8 mouse cellular contexts compared by ENCODE assay signal in the genomic region with DNA sequence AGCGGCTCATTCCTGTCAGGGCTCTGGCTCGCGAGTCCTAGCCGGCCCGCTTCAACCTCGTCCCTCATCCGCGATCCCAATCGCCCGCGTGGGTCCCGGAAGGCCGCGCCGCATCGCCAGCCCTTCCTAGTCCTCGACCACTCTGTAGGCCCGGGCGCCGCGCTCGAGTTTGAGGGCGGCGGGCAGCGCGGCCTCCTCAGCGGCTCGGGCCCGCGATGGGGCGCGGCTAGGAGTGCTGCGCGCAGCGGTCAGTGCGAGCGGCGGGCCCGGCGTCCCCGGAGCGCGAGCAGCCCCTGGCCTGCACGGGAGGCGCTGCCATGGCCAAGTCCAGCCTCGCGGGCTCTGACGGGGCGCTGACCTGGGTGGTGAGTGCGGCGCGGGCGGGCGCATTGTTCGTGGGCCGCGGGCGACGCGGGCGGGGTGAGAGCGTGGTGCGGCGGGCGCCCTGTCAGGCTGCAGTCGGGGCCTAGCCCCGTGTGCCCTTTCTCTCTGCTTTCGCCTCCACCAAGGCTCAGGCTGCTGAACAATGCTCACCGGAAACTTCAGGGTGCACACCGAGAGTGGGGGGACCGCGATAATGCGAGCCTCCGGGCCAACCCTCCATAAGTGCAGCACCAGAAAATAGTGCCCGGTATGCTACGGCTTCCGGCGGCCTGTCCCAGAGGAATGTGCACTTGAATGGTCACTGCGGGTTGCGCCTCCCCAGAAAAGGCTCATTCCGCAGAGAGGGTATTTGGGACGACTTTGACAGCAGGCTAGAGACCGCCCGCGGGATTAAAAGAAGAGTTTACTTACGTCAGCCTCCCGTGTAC. TPM values are rescaled to one million over a fixed set of nuclear protein-coding genes. Genes with fewer than 3 reads are reported as not detected.
DNase-seq lines count a peak whose midpoint lies in the region; ATAC-seq lines count a peak whose summit lies in the region.

No protein-coding gene starts in this region.

- WGBS in hindbrain, embryonic 13.5 days, result under 1% methylated on average over 87 of the region's 87 CpGs

- H3K4me2 ChIP-seq in hindbrain, embryonic 13.5 days, result peak overlapping the region; percentile 71

- H3K4me1 ChIP-seq in hindbrain, embryonic 13.5 days (replicated peaks), result peaks cover 31% of the 10 kb centered on the region

- peak overlapping the region; percentile 99 for H3K9ac ChIP-seq in hindbrain, embryonic 13.5 days

- H3K4me3 ChIP-seq in hindbrain, embryonic 13.5 days, result peak overlapping the region; percentile 96

- no peaks in the 10 kb centered on the region for H3K9me3 ChIP-seq in hindbrain, embryonic 13.5 days

- peaks cover 2% of the 10 kb centered on the region; the same call in 1 of the 2 replicates for H3K36me3 ChIP-seq in hindbrain, embryonic 13.5 days

- peak; percentile 72 for ATAC-seq in hindbrain, embryonic 13.5 days (ENCODE audit: low FRiP score)

- peak overlapping the region; percentile 99 for H3K27ac ChIP-seq in hindbrain, embryonic 13.5 days

- H3K27me3 ChIP-seq in hindbrain, embryonic 13.5 days, result no peaks in the 10 kb centered on the region

- DNase-seq in MN1 (ENCODE audit: low spot score), result peak; percentile 68
- DNase-seq in cerebellum, postnatal 10 days, result peak; percentile 79 to 80
- DNase-seq in frontal cortex, postnatal 14 days (ENCODE audit: low spot score in 2 of 2), result peak; percentile 25 to 48
- DNase-seq in layer of hippocampus, postnatal 25 days (ENCODE audit: extremely low spot score in 1 of 2, low spot score in 1 of 2), result peak; percentile 44 to 67
- DNase-seq in lung, postnatal 36 days, result peak; percentile 65
- peak; percentile 73 for DNase-seq in retina, embryonic 14.5 days (ENCODE audit: low spot score)
- peak; percentile 75 to 78 for DNase-seq in thymus, postnatal 36 days

RNA-seq across cellular contexts. Expression of a gene that starts 0.6 kb away (rescaled TPM):
- 99.5 and 101 TPM in 2 replicates for polyA plus RNA-seq in hindbrain, embryonic 13.5 days (2015; fragmentation: Nextera tagmentation; extraction: Ambion mirVana)
- 10 to 100 TPM; 92.1 to 97.7 TPM for total RNA-seq in layer of hippocampus, postnatal 25 days (2021)

Comparison
In these comparisons a context has a peak if more than half of its experiments do, and no peak if none do; other contexts are left out.
1. Peak in every context shown above with its lines: DNase-seq, ATAC-seq, H3K4me3 ChIP-seq and H3K27ac ChIP-seq.